Mouse (Mus musculus): ENCODE measurements at regions not wholly inside any gene's neighbourhood (a gene's known extent, or its start where the extent isn't known, plus 50 kb on each side); places are given as distances from the start of the nearest gene placed in this dataset.

DNA sequence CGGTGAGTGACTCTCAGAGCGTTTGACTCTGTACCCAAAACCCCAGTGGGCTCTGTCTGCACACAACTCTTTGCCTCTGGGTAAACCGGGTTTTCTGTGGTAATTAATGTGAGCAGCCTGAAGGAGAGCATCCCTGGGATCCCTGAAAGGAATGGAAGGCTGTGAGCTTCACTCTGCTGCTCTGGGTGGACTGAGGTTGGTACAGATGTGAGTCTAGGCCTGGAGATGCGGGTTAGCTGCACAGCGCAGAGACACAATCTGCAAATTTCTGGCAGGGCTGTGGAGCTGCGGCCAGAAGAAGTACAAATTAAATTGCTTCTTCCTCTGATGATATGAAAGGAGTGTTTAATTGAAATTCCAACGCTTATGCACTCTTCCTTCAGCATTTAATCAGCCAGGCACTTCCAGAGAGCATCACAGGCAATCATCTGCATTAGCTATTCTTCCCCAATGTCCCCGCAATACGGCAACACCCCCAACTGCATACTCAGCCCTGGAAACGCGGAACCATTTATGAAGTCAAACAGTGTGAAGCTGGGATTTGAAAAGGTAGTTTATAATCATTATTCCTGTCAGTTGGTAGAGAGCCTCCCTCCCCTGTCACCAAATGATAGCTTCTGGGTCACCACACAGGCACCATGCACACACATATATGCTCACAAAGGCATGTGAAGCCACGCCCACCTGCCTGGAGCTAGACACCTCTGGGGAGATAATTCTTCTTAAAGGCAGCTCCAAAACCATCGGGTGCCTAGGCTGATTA is 185.5 kb upstream of the Afdn start:
- TF ChIP-seq GATA1 (IDR thresholded peaks at IDR 0.05; ENCODE audit: low read length) (no peak), TAL1 (IDR thresholded peaks at IDR 0.05; ENCODE audit: low read length) (no peak)

Measured in erythroblast, embryonic 14.5 days (primary cell).